Mouse (Mus musculus) adipocyte (in vitro differentiated cells): ENCODE data around the gene Map3k7cl.

ENCODE experiments used
- DNase-seq: peaks from one replicate; pipeline ENCODE4 v3.0.0-alpha.2; 2016; ENCODE audit warnings: low spot score

The Map3k7cl gene

GRCm38 (mm10) chr16:87585548-87586262 lies 32.6 kb downstream of the Map3k7cl start:
- peak; percentile 6 for DNase-seq

GRCm38 (mm10) chr16:87587843-87588242 lies 34.7 kb downstream of the Map3k7cl start:
- no peak for DNase-seq

- no peak for DNase-seq
These were observed 41.0 kb downstream of the Map3k7cl start for GRCm38 (mm10) chr16:87594145-87594544.

DNA sequence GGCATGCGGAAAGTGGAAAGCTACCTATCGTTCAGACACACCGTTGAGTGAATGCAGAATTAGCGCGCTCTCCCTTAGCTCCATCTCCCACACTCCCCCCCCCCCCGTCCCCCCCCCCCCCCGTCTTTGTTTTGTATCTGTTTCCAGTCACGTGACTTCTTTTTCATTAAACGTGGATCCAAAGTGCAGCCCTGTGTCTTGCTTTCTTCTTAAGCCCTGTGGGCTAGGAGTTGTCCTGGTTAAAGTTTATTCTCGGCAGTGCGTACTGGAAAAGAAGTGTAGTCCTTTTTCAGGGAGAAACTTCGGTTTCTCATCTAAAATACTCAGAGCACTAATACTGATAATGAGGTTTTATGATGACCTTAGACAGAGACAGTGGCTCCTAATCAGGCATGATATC lies 42.0 kb downstream of the Map3k7cl start:
- no peak for DNase-seq

DNA sequence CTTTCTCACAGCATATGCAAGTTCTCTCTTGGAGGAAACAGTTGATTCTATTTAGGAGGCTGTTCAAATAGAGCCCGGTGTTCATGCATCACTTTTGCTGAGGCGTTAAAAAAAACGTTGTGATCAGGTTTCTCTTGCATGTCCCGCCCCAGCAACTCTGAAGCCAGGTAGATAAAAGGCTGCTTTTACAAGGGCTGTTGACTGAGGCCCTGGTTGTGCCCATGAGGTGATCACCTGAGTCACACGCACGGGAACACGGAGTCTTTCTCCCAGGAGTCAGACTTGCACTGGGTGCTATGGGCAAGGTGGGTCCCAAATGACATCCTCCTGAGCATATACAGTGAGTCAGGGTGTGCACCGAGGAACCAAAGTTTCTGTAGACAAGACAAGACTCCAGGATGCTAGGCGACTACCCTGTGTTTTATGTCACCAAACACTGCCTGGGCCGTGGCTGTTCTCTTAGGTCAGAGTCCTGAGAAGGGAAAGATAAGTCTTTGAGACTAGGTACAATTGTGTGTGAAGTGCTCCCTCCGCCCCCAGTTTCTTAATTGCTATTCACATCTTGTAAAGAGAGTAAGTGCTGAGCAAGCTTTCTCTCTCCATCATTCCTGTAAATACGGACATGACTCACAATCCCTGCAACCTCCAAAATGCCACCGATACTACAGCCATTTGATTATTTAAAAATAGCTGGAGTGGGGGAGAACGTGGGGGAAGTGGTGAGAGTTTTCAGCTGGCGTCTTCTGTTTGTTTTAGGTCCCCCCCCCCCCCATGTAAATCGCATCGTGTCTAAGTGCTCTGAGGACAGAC lies 49.8 kb downstream of the Map3k7cl start:
- DNase-seq, result no peak

DNA sequence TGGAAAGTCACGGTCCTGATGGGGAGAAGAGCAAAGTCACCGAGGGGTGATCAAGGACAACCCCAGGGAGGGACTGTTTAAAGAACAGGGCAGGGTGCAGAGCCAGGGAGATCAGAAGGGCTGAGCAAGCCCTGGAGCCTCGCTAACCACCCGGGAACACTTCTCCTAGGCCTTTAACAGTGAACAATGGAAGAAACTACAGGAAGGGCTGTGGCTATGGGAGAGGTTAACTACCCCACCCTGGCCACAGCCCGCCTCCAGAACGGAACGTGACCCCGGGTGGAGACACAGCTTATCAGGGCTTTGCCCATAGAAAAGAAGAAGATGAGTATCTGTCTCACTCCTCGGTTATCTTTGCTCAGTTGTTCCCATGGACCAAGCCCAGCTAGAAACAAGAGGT lies 50.9 kb downstream of the Map3k7cl start:
- DNase-seq, result no peak

DNA sequence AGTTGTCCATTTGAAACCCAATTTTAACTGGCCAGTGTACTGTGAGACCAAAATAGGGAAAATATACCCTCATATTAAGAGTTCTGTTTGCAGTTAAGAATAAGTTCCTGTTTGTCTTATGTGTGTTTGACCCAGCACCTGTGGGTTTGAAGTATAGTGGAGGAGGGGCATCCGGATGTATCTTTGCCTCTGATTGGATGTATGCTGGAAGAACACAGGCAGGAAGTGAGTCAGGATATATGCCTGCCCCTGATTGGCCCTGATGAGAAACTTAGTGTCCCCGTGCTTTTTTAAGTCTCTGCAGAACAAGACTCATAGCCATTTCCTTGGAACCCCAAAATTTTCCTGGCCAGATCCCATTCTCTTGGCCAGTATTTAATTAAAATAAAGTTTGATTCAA lies 51.8 kb downstream of the Map3k7cl start:
- no peak for DNase-seq

GRCm38 (mm10) chr16:87607383-87607782 lies 54.3 kb downstream of the Map3k7cl start:
- no peak for DNase-seq

DNA sequence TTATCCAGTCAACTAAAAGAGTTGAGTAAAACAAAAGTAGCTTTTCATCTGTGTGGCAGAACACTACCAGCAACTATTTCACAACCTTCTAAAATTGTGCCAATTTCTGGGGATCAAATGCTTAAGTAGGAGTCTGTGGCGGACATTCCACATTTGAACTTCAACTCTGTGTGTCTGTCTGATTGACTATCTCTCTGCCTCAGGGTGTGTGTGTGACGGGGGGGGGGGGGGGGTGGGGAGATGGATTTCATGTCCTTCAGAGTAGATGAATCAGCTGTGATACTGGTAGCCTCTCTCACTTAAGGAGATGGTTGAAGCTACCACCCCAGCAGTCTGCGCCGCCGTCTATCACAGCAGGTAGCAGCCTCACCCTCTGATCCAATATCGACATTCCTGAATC lies 54.8 kb downstream of the Map3k7cl start:
- DNase-seq, result no peak

DNA sequence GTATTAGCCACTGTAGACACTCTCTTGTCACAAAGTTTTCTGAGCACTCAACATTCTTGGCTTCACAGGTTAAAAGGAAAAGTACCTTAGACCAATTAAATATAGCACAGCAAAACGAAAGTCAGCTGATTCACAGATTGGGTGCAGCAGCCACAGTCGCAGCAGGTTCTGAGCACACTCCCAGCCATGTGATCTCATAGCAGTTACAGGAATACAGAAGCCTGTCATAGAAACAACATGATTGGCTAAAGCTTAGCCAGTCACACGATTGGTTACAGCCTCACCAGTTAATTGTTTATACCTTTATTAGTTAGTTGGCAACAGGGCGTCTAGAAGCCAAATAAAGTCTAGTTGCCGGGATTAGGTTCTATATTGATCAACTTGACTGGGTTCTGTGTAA lies 57.0 kb downstream of the Map3k7cl start:
- no peak for DNase-seq

- DNase-seq, result no peak
These were observed 57.6 kb downstream of the Map3k7cl start for GRCm38 (mm10) chr16:87610556-87611295.

DNA sequence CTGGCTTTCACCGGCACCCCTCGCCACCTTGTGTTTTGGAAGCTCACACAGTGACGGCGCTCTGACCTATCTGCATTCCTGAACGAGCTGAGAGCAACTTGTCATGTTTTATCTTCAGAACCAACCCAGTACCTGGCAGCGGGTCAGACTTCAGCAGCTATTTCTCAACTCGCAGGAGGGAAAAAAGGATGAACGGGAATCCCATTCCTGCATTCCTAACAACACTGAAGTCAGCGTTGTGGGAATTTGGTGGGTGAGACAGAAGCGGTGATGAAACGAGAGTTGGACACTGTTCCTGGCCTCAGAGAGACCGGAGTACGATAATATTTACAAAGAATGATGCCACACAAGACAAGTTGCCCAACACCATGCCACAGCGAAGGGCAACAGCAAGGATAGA lies 58.3 kb downstream of the Map3k7cl start:
- DNase-seq, result peak; percentile 58

DNA sequence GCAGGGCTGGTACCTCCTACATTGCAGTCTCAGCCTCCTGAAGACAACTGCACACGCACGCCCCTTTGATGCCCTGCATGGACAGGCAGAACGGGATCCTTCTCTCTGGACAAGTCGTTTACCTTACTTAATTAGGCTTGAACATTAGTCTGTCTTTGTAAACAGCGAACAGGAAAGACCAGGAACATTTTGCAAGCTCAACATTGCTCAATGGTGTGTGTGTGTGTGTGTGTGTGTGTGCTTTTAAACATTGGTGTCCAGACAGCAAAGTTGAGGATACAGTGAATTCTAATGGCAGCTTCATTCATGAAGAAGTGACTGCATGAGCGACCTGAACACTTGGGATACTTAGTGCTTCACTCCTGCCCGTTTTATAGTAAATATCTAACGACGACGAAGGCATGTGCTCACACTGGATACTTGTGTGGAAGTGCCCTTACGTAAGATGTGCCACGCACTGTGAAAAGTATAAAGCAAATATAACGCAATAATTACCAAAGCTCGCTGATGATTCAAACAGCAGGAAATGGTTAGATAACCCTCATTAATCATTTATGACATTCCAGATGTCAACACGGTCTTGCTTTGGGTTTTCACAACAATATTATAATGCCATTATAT lies 59.2 kb downstream of the Map3k7cl start:
- DNase-seq, result no peak

DNA sequence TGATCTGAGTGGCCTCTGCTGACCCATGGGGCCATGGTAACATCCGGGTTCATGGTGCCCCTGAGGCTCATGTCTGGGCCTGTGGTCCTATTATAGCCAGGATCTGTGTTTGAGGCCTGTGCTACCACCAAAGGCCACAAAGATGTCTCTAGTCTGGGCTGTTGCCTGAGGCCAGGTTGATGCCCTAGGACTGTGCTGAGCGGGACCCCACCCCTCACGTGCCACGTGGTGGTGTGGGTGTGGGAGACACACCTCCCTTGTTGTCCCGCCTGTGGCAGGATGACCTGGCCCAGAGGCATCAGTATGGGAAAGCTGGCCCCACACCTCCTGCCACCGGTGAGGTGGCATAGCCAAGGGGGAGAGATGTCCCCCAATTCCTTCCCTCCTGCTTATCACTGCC lies 64.2 kb downstream of the Map3k7cl start:
- DNase-seq, result no peak

GRCm38 (mm10) chr16:87621246-87621645 lies 68.1 kb downstream of the Map3k7cl start:
- no peak for DNase-seq

GRCm38 (mm10) chr16:87623881-87624280 lies 70.8 kb downstream of the Map3k7cl start:
- DNase-seq, result no peak

GRCm38 (mm10) chr16:87624937-87625336 lies 71.8 kb downstream of the Map3k7cl start:
- DNase-seq, result no peak

GRCm38 (mm10) chr16:87625341-87625740 lies 72.2 kb downstream of the Map3k7cl start:
- no peak for DNase-seq

DNA sequence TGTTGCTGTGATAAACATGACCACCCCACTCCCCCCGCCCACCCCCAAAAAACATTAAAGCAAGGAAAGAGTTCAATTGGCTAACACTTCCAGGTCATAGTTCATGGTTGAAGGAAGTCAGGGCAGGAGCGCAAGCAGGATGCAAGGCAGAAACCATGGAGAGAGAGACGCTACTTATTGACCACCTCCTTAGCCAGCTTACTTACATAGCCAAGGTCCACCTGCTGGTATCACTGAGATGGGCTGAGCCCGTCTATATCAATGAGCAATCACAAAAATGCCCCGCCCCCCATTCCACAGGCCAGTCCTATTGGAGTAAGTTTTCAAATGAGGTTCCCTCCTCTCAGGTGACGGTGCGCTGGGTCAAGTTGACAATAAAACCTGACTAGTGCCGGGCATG lies 72.7 kb downstream of the Map3k7cl start:
- no peak for DNase-seq

DNA sequence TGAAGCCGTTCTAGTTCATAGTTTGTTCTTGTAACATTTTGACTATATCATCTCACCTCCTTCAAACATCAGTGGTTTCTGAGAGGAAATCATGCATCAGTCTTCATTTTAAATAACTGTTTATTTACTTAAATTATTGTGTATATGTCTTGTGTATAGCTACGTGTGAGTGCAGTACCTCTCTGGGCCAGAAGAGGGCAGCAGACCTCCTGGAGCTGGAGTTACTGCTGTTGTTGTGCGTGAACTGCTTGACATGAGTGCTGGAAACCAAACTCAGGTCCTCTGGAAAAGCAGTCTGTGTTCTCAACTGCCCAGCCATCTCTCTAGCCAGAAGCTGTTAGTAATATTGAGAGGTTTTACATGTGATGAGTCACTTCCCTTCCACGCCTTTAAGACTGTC lies 73.6 kb downstream of the Map3k7cl start:
- DNase-seq, result no peak

GRCm38 (mm10) chr16:87634709-87635108 lies 81.6 kb downstream of the Map3k7cl start:
- no peak for DNase-seq

DNA sequence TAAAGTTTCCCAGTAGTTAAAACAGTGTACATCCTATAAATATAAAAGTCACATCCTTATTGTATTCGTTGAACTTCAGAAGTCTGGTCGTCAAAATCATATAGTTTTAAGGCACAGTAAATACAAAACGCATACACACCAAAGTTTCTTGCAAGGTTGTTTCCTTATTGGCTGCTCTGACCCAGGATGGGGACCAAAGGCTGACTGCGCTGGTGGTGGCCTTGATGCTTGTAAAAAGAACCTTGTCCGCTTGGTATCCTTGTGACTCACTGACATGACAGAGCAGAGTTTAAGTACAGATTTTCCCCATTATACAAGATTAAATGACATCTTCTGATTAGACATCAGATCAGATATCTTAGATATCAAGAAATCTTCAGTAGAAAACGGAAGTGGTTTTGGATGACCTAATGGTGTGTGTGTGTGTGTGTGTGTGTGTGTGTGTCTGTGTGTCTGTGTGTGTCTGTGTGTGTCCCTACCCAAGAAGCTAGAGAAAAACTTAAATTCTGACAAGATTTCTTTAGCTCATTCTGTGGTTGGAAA lies 82.2 kb downstream of the Map3k7cl start:
- no peak for DNase-seq
